Mouse (Mus musculus) T-helper 1 cell (primary cell): ENCODE results near the gene Gkn3.

Experiments
- in situ Hi-C: fragments of 300-600 bp; cut with MboI, MseI; formaldehyde crosslinking; loops from one replicate; pipeline ENCODE4 v1.15.1; 2025; ENCODE audit warnings: high pct_unique_total_duplicates

Gkn3 gene

GRCm38 (mm10) chr6:87388877-87389276 is at the start of gene Gkn3:
Gene Gkn3, minus strand, starts transcription at chr6:87388935.
- in situ Hi-C loops: no loop called here

GRCm38 (mm10) chr6:87436745-87437144 is 48.0 kb upstream of the Gkn3 start:
- in situ Hi-C loops: loop anchor here (10.0 kb wide), 1 partner anchor 1042 kb away; the partner anchor contains the start of gene Pcyox1

DNA sequence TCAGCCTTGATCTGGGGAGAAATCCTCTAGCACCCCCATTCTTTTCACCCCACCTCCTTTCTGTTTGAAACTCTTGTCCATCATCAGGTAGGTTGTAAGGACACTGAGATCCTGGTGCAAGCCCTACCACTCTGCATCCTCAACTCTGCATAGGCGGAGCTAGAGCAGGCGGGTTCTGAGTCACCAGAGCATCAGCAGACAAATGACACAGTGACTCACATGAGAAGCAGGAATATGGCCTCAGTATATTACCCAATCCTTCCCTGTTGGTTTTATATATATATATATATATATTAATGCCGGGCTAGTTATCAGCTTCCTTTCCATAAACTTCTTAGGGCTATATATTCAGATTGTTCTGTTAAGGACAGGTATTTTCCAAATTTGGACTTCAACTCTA is 47.1 kb upstream of the Gkn3 start:
- in situ Hi-C loops: loop anchor here (10.0 kb wide), 1 partner anchor 1041 kb away; the partner anchor contains the start of gene Pcyox1

DNA sequence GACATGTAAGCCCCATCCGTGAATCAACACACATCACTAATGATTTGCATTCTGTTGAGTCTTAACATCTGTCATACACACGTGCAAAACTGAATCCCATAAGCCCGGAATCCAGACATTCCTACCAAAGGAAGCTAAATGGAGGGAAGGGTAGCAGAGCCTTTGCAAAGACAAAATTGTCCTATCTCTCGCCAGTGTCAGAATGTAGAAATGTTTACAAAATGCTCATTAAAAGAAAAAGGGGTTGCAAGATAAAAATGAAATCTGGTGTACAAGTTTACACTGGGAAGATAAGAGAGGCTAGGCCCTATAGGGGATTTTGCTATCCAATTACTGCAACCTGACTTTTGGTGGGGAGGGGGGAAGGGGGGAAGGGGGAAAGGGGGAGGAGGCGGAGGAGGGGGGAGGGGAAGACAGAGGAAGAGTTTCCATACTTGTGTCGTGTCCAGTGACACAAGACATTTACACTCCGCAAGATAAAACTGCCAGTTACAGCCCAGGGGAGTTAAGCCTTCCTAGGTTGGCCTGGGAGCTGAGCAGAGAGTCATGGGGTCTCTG is 39.8 kb upstream of the Gkn3 start, which contains the start of gene Bmp10:
Gene Bmp10 (plus strand): TSS at position 508 of the 558 bp plus-strand sequence.
- in situ Hi-C loops: no loop called here

DNA sequence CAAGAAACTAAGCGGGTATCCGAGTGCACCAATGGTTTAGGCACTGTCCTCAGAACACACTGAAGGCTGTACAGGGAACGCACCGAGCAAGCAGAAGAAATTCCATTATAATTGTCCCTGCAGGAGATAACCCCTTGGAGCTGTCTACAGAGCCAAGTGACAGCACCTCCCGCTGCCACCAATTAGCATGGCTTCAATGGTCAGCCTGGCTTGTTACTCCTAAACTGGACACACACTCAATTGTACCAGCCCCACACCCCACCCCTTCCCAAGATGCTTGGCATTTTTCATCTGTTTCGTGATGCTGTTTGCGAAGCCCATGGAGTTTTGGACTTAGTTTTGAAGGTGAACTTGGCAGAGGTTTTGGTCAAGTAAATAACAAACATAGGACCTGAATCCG is 38.9 kb upstream of the Gkn3 start:
- in situ Hi-C loops: no loop called here

- in situ Hi-C loops: no loop called here
Observed at GRCm38 (mm10) chr6:87426954-87427353, 38.2 kb upstream of the Gkn3 start.

DNA sequence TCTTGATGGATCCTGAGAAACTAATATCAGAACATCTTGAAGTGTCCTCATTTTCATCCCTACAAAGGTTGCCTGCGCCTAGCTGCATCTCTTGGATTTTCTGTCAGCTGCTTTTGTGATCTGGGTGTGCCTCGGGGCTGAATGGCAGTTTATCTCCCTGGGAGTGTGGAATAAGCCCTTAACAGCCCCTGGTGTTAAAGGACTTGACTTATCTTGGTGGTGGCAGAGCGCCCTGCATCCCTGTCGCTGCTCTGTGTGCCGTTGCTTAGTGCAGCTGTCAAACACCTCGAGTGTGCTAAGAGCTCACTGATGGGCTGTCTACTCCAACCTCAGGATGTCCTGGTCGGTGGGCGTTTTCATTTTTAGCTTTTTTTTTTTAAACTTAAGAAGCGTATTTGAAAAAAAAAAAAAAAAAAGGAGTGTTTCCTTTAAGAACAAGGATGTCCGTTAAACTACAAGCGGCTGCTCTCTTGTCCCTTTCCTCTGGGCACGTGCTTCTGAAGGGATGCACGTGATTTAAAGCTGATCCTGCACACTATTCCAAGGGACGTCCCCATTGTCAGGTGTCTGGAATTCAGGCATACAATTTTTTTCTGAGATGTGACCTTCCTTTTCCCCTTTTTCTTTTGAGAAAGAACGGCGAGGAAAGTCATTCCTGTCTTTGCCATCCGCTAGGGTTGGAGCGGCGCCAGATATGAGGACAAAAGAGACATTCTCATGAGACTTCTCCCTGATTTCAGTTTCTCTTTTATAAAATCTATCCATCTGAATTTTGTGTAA is 35.5 kb upstream of the Gkn3 start:
- in situ Hi-C loops: no loop called here

- in situ Hi-C loops: no loop called here
Observed at GRCm38 (mm10) chr6:87422304-87422703, 33.6 kb upstream of the Gkn3 start.

GRCm38 (mm10) chr6:87412011-87412410 is 23.3 kb upstream of the Gkn3 start:
- in situ Hi-C loops: no loop called here

- in situ Hi-C loops: no loop called here
Observed at GRCm38 (mm10) chr6:87401456-87401855, 12.7 kb upstream of the Gkn3 start.

GRCm38 (mm10) chr6:87399886-87400566 is 11.3 kb upstream of the Gkn3 start:
- in situ Hi-C loops: loop anchor here (5.0 kb wide), 1 partner anchor 52 kb away; no protein-coding TSS in a partner anchor

DNA sequence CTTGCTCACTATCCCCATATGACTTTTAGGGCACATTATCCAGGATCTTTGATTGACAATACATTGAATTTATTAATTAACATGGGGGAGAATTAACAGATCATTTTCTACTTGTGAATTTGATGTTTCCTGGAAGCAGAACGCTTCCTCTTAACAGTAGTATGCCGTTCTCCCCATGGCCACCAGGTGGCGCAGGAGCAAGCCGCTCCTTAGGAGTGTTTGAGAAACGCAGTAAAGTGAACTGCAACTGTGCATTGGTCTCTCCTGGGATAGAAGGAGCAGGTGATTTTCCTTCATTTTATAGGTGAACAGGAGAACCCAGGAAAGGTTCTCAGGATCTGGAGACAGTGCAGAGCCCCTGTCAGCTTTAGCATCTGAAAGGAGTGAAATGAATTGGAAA is 10.4 kb upstream of the Gkn3 start:
- in situ Hi-C loops: loop anchor here (5.0 kb wide), 1 partner anchor 53 kb away; no protein-coding TSS in a partner anchor

DNA sequence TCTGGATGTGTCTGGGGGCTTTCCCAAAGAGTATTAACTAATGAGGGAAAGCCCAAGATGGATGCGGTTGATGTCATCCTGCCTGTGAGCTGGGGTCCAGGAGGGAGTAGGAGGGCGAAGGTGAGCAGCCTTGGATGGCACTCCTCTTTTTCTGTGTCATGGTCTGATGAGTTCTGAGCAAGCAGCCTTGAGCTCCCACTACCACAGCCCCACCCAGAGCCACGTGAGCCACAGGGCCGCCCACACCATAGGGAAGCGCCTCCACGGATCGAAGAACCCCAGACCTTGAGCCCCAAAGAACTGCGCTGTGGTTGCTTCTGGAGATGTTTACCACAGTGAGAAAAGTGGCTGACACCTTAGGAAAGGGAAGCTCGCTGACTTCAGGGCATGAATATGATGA is 6.0 kb upstream of the Gkn3 start:
- in situ Hi-C loops: loop anchor here (5.0 kb wide), 1 partner anchor 58 kb away; no protein-coding TSS in a partner anchor

- in situ Hi-C loops: no loop called here
Observed at GRCm38 (mm10) chr6:87393466-87394205, 4.9 kb upstream of the Gkn3 start.

GRCm38 (mm10) chr6:87389455-87389989 is 787 bp upstream of the Gkn3 start:
- in situ Hi-C loops: no loop called here

- in situ Hi-C loops: no loop called here
Observed at GRCm38 (mm10) chr6:87386681-87387080, 2.1 kb downstream of the Gkn3 start.

GRCm38 (mm10) chr6:87386203-87386602 is 2.5 kb downstream of the Gkn3 start:
- in situ Hi-C loops: no loop called here

DNA sequence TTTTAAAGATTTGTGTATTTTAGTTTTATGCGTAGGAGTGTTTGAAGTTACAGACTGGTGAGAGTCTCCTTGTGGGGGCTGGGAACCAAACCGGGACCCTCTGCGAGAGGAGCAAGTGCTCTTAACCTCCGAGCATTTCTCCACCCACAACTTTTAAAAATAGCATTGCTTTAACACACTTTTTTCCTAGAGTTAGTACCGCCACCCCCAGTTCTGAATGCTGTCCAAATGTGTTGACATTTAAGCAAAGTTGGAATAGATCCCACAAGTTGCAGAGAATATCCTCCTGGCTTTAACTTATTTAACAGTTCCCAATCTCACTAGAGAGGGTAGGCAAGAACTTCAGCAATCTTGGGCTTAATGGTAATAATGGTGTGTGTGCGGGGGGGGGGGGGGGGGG is 4.0 kb downstream of the Gkn3 start:
- in situ Hi-C loops: no loop called here

DNA sequence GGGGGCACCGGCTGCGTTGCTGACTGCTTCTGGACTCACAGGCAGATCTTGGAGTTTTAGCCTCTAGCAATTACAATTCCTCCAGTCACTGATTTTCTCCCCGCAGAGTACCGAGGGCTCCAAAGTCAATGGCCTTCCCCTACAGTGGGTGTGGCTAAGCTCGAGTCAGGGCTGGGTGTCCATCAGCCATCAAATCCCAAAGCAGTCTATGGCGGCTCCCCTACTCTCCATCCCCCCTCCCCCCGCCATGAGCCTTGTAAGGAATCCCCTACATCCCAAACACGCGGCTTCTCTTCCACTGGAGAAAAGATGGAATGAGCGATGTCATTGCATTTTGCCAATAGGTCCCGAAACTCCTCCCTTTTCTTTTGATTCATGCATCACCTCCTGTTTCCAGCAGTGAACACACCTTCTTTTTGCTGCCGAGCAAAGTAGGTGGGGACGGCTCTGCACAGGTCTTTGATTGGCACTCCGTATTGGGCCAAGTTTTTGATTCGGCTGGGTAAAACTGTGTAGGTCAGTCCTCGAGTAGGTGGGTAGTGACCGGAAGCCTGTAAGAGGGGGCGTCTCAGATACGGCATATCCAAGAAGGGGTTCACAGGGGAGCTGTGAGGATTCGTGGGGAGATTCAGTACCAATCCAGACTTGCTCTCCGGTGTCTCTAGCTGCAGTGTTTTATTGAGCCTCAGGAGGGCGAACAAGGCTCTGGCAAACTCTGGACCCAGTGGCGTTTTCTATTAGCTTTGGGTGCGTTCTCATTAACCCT is 4.6 kb downstream of the Gkn3 start:
- in situ Hi-C loops: no loop called here

DNA sequence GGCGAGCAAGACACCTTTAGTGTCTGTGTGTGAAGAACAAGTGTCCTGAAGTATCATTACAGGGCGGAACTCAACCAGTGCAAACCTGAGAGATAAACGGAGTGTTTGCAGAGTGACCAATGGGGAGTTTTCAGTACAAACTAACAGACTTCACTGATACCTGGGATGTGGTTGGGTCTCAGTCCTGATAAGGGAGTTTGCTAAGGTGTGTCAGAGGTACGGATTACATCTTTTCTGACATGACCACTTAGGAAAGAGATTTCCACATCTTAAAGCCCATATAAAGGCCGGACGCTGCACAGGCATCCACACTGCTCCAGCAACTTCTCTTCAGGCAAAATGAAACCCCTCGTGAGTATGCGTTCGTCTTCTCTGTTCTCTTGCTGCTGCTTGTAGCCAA is 15.7 kb downstream of the Gkn3 start, which contains the start of gene Gkn2:
Gene Gkn2 (plus strand): TSS at position 301 of the 400 bp plus-strand sequence.
- in situ Hi-C loops: no loop called here

- in situ Hi-C loops: no loop called here
Observed at GRCm38 (mm10) chr6:87369223-87369622, 19.5 kb downstream of the Gkn3 start.
